Mouse (Mus musculus) cerebellum, postnatal 14 days (tissue): ENCODE measurements around the gene Exosc7.

Source experiments
- DNase-seq, 2 experiments: peaks; one replicate each; pipeline ENCODE4 v3.0.0; 2021; ENCODE audit warnings: mixed read lengths in 2 of 2

Gene Exosc7

DNA sequence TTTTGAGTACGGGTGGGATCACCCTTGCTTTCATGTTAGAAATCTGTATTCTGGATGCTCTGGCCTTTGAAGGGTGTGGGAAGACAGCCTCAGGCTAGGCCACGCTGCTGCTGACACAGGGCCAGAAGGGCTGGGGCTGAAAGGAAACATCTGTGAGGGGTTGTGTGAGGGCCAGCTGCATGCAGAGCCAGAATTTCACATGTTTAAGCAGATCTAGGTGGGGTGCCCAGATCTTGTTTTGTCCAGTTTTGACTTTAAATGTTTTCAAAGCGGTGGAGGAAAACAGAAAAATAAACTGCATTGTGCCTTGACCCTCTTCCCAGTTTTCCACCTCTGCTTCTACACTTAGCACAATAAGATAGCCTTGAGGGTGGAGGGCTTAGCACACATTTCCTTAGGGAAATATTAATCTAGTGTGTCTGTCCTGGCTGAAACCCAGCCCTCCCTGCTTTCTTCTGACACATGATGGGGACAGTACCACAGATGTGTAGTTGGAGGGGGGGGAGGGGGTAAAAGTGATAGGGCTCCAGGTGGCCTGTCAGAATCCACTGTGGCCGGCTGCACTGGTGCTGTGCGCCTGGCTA is 26.0 kb downstream of the Exosc7 start:
- DNase-seq = no peak

DNA sequence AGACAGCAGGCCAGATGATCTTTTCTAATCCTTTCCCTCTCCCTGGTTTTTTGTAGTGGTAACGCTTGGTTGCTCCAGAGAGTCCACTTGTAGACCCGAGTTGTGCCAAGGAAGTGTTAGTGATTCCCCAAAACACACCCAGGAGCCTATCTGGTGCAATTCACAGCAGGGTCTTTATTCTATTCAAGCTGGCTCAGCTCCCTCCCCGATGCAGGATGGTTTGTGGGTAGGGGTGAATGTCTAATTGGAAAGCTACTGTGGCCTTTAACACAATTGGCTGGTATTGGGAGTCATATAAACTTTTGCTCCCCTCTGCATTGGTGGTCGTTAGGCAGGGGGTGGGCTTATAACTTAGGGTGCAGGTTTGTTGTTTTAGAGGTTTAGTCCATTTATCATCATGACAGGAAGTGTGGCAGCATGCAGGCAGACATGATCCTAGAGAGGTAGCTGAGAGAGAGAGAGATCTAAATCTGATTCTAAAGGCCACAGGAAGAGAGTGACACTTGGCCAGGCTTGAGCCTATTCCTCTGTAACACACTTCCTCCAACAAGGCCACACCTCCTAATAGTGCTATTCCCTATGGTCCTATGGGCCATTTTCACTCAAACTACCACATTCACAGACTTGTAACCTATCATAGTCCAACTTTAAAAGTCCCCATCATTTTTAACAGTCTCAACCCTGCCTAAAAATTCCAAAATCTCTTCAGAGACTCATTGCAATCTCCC is 27.0 kb downstream of the Exosc7 start:
- no peak for DNase-seq

DNA sequence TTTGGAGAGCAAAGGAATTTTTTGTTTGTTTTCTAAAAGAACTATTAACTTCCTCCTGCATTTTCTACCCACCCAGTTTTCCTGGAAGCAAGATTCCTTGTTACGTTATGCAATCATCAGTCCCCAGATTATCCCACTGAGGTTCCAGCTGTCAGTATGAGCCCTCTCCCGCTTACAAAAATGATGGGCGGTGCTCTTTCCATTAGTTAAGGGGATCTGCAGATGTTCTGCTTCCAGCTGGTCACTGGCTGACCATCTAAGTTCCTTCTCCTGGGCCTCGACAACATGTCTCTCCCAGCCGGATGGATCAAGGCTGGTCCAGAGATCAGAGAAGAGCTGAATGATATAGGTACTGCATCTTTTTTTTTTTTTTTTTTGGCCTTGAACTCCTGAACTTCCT is 35.4 kb downstream of the Exosc7 start:
- DNase-seq = no peak

DNA sequence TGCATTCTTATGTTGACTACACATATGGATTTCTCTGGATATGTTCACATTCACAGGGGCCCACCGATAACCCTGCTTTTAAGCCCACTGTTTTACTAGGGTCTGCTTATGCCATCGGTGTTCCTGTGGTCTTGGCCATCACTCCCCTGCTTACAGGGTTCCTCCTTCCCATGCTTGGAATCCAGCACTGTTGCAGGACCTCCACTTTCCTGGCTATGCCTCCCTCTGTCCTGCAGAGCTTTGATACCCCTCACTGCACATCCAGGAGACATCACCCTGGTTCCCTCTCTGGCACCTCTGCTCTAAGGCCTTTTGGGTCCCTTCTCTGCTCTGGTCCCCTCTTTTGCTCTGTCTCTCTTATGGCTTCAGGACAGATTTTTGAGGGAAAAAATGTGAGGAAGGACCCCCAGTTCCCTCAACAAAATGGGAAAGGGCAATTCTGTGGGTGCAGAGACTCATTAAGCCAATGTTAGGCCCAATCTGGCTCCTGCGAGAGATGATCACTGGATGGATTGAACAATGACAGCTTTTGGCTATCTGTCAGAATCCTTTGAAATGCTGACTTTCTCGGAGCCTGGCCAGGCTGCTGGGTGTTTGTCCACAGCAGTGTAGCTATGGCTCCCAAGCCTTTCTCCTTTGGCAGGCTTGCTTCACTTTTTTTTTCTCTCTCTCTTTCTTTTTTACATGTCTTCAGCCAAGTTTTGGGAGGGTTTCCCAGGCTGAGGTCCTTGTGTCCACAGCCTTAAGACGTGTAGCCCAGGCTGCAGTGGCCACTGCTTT is 37.4 kb downstream of the Exosc7 start, which contains the start of gene Clec3b:
TSS of gene Clec3b (plus strand) at position 706 of the 780 bp plus-strand sequence.
- peak; percentile 23 to 45 for DNase-seq

DNA sequence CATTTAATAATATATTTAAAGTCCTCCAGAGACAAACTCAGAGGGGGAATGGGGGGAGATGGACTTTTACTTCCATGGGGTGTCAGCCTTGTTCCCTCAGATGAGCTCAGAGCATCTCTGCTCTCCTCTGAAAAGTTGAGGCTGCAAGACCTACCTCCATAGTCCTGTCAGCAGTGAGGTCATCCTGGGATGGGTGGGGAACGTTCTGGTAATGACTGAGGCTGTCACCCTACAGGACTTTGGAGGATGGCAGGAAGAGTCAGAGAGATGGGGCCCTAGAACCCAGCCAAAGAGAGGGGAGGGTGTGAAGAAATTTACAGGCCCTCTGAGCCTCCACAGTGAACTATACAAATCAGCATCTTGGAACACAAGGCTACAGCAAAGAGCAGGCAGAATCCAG is 38.5 kb downstream of the Exosc7 start:
- DNase-seq = no peak

DNA sequence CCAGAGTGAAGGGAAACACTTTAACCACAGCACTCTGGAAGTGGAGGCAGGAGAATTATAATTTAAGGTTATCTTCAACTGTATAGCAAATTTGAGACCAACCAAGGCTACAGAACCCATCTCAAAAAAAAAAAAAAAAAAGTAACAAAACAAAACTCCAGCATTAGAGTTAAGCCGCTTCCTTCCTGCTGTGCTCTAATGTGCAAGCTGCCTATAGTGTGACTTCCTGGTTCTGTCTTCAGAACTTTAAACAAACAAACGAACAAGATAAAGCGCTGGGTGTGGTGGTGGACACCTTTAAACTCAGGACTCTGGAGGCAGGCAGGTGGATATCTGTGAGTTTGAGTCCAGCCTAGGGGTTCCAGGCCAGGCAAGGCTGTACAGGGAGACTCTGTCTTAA is 39.0 kb downstream of the Exosc7 start:
- DNase-seq = no peak

DNA sequence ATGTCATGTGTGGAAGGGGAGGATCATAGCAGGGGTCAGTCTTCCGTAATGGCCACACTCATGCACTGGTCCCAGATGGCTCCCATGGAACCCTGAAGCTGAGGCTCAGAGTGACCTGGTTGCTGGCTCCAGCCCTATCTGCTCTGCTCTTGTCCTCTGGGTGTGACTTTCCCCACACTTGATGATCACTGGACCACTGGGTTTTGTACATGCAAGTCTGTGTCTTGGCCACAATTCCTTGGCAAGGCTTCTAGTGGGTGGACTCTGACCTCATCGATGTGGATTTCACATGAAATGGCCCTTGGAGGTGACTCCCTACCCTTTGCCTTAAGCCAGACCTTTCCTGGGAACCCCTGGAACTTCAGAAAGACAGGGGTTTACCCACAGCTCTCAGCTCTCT is 40.1 kb downstream of the Exosc7 start:
- no peak for DNase-seq

DNA sequence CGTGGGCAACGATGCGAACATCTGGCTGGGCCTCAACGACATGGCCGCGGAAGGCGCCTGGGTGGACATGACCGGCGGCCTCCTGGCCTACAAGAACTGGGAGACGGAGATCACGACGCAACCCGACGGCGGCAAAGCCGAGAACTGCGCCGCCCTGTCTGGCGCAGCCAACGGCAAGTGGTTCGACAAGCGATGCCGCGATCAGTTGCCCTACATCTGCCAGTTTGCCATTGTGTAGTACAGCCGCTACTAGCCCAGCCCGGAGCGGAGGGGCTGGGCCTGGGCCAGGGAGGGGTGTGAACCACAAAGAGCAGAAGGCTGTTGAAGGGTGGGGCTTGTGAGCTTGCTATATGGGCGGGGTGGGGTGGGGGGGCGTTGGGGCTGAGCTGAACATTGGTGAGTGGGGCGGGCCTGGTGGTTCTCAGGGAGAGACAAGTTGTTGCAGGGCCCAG is 43.9 kb downstream of the Exosc7 start:
- peak; percentile 50 to 61 for DNase-seq

DNA sequence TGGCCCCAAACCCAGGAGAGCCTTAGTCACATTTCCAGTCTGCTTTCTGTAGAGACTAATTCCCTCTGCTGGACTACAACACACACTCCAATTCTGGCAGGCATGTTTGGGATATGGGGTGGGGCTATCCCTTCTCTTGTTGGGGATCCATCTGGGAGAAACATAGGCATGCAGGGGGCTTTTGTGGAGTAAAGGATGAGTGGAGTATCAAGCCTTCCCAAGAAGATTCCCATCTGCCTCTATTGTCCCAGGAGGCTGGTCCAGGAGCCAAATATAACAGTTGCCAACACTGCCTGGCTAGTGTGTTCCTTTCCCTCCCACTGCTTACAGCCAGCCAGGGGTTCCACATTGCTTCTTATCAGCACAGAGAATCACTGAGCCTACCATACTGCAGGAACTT is 44.7 kb downstream of the Exosc7 start:
- DNase-seq = peak; percentile 22

DNA sequence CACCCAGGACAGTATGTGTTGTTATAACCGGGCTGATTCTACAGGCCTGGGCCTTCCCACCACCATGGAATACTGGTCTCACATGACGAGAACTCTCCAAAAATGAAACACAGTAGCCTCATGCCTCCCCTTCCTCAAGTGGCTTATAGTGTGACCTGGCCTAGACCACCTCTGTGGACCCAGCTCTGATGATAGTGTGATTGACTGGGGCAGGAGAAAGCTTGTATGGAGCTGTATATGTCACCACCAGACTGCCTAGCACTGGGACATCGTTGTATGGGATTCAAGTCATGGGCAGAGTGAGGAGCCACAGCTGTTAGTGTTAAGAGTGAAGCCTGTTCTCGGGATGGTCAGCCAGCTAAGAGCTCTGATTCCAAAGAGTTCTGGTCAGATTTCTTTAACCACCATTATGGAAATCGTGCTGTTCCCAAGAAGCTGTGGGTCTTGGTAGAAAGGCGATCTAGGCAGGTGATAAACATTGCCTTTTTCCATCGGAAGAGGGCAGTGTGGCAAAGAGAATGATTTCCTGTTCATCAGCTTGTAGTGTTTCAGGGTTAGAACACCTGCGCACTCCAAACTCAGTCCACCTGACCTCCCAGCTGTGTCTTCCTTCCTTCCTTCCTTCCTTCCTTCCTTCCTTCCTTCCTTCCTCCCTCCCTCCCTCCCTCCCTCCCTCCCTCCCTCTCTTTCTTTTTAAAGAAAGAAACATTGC is 45.3 kb downstream of the Exosc7 start:
- DNase-seq = peak; percentile 59 to 68

DNA sequence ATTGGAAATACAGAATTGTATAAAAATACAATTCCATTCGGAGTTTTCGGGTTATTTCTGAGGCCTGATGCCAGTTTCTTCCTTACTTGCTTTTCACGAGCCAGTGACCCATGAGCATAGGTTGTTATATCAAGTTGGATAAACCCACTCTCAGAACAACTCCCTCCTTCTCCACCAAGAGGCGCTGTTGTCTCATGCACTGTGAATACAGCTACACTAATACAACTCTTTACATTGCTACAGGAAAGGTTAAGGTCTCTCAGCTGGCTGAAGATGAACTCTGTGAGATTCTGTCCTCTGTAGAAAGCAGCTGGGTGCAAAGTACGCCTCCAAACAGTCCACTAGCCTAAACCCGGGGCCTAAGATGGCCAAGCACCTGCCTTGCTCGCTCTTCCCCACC is 46.3 kb downstream of the Exosc7 start:
- peak; percentile 53 to 72 for DNase-seq

DNA sequence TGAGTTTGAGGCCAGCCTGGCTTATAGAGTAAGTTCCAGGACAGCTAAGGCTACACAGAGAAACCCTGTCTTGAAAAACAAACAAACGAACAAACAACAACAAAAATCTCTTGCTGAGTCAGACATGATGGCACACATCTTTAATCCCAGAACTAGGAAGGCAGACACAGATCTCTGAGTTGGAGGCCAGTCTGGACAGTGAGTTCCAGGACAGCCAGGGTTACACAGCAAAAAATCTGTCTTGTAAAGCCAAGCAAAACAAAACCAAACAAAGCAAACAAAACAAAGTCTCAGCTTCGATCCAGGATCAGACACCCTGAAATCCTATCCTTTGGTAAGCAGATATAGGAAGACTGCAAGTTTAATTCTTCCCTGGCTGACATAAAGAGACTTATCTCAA is 48.8 kb downstream of the Exosc7 start:
- DNase-seq = no peak

DNA sequence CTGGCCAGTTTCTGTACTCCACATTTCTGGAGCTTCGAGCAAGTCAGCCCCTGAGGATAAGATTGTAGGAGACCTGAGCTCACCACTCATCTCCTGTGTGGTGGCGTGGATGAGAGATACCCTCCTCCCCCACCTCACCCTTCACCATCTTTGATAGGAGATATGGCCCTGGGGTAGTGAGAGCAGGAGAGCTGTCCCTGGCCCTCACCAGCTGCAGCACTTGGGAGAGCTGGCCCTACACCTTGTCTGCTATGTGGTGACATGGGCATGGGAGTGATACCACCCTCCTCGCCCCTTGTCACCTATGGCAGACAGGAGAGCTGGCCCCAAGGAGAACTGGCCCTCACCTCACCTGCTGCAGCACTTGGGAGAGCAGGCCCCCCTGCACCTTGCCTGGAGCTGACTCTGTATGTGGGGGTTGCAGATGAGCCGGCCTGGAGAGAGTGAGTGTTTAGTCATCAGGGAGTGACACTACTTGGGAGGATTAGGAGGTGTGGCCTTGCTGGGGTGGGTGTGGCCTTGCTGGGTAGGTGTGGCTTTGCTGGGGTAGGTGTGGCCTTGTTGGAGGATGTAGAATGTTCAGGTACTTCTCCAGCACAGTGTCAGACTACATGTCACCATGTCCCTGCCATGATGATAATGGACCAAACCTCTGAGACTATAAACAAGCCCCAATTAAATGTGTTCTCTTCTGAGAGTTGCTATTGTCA is 50.1 kb downstream of the Exosc7 start:
- no peak for DNase-seq

DNA sequence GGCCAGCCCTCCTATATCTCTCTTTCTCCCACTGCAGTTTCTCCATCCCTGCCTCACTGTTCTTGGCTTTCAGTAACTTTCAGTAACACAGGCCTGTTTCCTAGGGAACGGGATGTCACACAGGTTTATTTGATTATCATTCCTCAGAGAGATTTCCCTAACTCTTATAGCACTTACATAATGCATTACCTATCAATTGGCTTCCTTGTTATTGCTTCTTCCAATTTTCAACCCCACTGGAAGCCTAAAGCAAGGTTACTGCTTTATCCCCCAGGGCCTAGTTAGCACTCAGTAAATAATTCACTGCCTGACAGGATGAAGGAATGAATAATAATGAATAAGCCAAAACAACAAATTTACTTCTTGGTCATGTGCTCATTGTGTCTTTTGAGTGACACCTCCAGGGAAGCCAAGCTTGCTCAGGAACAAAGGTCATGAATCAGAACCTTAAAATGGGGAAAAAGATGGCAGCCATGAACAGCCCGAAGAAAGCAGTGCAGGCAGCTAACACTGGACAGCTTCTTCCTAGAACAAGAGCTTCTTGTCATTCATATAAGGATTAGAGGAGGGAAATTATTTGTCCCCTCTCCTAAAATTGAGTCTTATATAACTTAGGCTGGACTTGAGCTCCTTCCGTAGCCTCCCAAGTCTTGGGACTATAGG is 52.9 kb downstream of the Exosc7 start:
- DNase-seq = no peak

DNA sequence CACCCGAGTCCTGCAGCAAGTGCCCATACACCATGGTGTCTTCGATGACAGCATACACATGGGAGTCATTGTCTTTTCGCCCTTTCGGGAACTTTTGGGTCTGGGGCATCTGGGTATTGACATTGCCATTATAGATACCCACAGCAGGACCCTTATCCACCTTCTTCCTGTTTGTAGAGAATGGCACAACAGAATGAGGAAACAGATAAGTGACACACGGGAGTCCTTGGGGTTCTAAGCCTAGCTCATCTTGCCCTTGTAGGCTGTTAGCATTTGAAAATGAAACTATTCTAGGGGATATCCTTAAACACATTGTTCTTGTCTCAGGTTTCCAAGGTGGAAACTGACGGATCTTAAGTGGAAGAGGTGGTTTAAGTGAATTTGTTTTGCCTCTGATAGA is 60.7 kb downstream of the Exosc7 start:
- DNase-seq = no peak

DNA sequence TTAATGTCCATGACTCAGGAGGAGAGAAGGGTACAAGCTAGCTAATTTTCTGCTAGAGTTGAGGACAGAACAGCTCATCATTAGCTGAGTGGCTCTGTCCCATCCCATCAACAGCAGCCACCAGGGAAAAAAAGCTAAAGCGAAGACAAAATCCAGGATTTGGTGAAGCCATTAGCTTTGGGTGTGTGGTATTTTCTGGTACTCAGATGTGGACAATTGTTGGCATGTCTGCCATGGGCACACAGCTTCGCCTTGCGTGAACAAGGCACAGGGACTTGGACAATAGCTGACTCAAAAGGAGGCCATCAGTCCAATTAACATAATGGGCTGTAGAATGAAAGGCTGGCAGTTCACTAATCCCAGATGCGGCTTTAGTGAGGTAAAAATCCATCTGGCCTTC is 61.3 kb downstream of the Exosc7 start:
- DNase-seq = no peak

DNA sequence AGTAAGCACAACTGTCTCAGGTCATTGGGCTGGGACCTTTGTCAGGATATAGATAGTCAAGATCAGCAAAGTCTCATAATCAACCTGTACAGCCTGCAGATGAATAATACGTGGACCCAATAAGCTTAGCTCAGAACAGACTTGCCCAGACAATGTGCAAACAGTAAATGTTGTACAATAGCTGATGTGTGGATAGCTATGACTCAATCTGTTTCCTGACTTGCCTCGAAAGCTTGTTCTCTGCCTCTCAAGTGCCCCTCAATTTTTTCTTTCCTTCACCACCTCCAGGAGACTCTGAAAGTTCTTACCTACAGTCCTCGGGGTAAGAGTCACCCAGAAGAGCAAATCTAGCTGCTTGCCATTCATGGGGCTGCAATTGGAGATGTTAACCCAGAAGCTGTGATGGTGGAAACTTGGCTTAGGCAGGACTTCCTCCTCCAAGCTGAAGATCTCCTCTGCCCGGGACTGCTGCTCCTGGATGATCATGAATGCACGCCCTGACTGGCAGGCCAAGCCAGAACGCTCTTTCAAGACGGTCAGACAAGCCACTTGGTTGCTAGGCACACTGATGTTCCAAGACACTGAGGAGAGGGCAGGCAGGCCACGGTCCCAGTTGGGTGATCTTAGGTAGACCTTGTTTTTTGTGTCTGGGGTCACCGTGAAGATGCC is 64.5 kb downstream of the Exosc7 start:
- no peak for DNase-seq

DNA sequence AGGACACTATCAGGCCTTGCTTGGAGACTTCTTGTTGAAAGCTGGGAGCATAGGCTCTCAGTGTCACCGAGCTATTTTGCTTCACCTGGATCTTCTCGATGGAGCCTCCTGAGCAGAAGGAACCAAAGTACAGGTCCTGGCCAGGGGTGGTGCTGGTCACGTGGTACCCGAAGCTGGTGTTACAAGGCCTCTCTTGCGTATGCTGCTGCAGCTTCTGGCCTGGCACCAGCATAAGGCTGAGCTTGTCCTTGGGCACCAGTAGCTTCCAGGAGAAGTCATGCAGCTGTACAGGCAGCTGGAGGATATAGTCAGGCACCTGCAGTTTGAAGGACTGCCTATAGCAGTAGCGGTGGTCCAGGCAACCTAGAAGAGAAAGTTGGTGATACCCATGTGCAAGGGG is 67.0 kb downstream of the Exosc7 start:
- no peak for DNase-seq

DNA sequence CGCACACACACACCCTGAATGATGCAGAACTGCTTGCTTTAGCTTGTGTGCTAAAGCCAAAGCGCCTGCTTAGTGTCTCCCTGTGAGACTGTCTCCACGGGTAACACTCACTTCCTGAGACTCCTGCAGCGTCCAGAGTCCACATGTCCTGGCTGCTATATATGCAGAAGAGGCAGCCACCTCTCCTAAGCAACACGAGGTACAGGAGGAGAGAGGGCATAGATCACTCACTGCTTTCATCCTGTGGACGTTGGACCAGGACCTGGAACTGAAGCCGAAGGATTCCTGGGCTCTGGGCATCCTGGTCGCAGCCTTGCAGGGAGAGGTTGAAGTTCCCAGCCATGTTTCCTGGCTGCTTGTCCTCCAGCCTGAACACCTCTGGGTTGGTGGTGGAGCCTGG is 70.2 kb downstream of the Exosc7 start:
- no peak for DNase-seq

DNA sequence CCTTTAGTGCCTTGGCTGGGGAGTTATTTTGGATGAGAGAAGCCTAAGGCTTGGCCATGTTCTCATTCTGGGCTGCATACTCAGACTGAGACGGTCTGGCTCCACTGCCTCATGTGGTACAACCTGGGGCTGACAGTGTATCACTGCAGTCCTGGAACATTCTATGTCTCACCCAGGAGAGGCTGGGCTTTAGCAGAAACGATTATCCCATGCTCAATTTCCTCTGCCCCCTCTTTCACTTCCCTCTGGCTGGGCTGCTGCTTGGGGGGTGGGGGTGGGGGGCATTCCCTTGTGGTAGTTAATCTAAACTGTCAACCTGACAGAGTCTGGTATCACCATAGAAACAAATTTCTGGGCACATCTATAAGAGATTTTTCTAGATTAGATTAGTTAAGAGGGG is 72.5 kb downstream of the Exosc7 start:
- no peak for DNase-seq
